Mouse (Mus musculus) heart, adult 8-10 months (tissue): Measurements from ENCODE around the gene Cpne5. TPM values are rescaled to one million over a fixed set of nuclear protein-coding genes. Genes with fewer than 3 reads are reported as not detected.
"Not testable (repeated sequence)": the region's sequence is repeated elsewhere in the genome, so short reads cannot be mapped to it uniquely, and the experiment has no call there.

Source experiments
- DNase-seq: peaks from one replicate; pipeline ENCODE4 v3.0.0; 2022; ENCODE audit warnings: low spot score
- total RNA-seq, 4 experiments: library from RNA; stranded (reverse); gene quantifications; 2 replicates each; pipeline ENCODE4 v1.2.4; 2022

The Cpne5 gene
- total RNA-seq, 4 experiments from 2014 or later: 3.2 to 9.5 (median 4.4) TPM

DNA sequence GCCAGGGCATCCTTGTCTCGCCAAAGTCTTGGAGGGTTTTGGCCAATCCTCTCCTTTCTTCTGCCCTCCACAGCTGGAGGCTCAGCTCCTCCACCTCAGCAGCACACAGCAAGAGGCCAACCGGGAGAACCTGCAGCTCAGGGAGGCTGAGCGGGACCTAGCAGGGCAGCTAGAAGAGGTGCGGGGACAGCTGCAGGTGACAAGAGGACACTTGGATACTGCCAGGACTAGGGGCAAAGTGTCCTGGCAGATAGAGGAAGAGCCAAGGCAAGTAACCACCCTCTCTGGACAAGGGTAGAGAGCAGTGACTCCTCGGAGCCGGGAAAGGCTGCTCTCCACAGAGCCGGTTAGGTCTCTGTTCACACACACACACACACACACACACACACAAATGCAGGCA lies 100.1 kb downstream of the Cpne5 start:
- no peak for DNase-seq

DNA sequence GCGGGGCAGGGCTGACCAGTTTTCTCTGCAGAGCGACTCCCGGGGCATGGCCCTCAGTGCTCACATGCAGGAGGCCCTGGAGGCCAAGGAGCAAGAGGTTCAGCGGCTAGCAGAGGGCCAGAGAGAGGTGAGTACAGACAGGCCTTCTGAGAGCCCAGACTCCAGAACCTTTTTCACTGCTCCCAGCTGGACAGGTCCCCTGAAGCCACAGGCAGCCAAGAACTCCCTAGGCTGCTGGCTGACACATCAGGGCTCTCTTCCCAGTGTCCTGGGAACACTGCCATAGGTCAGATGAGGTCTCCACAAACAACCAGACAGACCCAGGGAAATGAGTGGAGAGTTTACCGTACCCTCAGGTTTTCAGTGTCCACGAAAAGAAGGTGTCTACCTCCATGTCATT lies 101.7 kb downstream of the Cpne5 start:
- peak; percentile 86 for DNase-seq

DNA sequence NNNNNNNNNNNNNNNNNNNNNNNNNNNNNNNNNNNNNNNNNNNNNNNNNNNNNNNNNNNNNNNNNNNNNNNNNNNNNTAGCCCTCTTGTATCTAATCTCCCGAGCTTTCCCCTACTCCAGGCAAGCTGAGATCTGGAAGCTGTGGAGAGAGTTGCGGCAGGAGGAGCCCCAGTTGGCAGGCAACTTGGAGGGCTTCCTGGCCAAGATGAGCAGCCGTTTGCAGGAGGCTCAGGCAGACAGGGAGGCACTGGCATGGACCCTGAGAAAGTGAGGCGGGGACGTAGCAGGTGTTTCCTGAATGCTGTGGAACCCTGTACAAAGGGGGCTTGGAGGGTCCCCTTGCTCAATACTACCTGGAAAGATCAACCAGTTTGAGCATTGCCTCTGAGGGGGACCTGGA lies 102.9 kb downstream of the Cpne5 start:
- no peak for DNase-seq

DNA sequence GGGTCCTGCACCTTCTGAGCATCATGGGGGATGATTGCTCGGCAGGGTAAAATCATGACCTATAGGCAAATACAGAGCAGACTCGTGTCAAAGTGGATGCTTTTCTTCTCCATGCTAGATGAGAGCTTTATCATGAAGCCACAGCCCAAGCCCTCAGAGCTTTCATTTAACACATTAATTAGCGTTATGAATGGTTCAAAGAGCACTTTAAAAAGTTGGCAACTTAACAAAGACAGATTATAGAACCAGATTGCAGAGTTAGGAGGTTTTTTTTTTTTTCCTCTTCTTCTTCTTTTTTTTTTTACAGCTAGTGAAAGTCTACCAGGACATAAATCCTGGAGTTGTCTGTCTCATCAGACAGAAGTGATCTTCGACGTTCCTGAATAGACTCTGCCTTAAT lies 108.6 kb downstream of the Cpne5 start:
- no peak for DNase-seq

DNA sequence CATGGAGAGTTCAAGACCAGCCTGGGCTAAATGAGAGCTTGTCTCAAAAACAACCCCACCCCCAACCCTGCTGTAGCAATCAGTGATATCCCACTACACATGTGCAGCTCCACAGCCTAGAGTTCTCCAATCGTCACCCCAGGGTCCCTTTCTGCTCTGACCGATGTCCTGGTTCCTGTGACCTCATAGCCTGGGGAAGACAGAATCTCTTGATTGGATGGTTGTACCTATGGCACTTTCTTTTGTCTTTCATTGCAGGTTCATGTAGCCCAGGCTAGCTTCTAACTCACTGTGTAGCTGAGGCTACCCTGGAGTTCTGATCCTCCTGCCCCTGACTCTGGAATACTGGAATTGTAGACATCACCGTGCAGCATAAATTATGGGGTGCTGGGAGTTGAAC lies 111.4 kb downstream of the Cpne5 start:
- DNase-seq: no peak

DNA sequence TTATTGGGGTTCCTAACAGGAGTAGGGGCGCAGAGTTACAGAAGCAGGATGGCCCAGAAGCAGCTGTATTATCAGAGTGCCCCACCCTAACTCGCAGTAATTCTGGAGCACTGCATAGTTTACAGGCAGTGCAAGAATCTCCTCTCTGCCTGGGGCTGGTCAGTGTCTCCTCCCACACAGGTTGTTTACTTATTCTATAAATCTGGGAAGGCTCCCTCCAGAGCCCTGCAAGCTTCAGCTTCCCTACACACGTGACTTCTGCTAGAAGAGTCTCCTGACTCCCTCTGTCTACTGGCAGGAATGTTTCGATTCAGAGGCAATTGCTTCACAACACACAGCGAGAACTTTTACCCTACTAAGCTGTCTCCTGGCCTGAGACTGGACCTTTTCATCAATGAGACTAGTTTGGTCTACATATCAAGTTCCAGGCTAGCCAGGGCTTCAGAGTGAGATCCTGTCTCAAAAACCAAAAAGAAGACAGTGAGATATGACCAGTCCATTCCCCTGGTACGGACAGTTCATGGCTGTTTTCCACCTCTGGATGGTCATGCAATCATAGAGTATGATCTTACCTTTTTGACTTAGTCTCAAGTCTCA lies 114.3 kb downstream of the Cpne5 start:
- no peak for DNase-seq

DNA sequence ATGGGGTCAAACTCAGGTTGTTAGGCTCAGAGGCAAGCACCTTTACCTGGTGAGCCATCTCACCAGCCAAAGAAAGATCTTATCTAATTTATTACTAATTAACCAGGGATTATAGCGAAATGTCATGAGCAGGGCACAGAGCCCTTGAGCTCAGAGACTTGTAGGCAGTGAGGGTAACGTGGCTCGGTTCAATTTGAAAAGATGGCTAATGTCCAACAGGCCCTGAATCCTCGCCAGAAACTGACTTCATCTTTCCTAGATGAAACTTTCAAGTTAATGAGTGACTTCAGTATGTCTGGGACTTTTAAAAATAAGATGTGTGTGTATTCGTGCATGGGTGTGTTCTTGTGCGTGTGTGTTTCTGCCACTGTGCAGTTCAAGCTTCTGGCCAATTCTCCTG lies 115.2 kb downstream of the Cpne5 start:
- DNase-seq: no peak

DNA sequence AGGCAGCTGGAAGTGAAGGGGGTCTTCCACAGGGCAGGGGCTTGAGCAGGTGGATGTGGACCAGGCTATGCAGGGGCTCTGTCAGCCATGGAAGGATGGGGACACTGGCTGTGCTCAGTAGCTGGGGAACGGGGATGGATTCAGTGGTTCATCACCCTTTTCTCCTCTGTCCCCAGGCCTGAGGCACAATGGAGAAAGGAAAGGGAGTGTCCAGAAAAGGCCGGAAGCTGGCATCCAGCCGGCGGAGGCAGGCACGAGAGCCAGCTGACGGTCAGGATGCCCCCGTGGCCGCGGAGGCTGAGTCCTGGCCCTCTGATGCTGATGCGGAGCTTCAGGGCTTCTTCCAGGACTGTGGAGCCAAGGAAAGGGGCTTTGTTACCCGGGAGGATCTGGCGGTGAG lies 117.3 kb downstream of the Cpne5 start:
- DNase-seq: no peak

DNA sequence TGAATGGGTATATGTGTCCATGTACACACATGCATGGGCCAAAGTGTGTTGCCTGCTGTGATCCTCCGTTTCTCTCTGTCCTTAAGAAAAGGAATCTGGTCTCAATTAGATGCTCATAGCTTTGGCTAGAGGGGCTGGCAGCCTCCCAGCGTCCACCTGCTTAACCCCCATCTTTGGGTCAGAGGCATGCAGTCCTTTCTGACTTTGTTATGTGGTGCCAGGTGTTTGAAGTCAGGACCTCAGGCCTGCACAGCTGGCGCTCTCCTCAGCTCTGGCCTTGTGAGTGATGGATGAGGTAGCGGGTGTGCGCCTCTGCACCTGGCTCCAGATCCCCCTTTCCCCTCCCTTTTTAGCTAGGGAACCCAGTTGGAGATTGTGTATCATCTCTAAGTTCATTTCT lies 119.9 kb downstream of the Cpne5 start:
- no peak for DNase-seq

DNA sequence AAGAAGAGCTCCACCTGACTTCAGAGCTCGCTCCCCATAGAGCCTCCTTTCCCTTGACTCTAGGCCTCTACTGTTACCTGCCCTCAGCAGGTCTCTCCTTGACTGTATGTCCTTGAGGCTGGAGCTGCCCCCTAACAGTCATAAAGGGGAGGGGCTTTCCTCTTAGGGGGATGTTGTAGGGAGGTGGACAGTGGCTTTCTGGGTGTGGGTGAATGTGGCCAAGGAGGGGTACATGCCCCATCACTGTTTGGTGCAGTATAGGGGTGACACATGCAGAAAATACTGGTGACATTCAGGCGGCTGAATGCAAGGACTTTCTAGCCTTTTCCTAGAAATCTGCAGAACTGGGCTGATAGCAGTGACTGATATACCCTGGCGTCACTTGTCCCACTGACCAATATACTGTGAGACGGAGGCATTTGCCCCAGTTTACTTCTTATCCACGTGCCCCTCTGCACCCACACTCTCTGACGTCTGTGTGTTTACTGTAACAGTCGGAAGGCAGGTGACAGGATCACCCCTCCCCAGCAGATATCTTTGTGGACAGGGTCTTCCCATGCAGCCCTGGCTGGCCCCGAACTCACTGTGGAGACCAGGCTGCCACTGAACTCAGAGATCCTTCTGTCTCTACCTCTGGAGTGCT lies 120.8 kb downstream of the Cpne5 start:
- DNase-seq: no peak

DNA sequence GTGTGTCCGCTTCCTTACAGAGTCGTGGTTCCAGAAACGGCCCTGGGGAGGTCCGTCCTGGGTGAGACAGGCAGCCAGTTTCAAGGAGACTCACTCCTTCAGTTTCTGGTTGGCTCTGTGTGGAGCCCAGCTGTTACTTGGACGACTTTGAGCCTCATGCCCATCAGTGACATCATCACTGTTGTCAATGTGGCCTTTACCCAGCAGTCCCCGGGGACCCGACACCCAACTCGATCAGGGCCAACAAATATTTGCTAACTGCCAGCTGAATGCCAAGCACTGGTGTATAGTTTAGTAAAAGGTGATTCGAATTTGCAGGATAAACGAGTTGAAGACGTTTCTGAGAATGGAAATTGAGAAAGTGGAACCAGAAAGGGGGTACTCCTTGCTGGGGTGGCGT lies 121.9 kb downstream of the Cpne5 start:
- DNase-seq: no peak

DNA sequence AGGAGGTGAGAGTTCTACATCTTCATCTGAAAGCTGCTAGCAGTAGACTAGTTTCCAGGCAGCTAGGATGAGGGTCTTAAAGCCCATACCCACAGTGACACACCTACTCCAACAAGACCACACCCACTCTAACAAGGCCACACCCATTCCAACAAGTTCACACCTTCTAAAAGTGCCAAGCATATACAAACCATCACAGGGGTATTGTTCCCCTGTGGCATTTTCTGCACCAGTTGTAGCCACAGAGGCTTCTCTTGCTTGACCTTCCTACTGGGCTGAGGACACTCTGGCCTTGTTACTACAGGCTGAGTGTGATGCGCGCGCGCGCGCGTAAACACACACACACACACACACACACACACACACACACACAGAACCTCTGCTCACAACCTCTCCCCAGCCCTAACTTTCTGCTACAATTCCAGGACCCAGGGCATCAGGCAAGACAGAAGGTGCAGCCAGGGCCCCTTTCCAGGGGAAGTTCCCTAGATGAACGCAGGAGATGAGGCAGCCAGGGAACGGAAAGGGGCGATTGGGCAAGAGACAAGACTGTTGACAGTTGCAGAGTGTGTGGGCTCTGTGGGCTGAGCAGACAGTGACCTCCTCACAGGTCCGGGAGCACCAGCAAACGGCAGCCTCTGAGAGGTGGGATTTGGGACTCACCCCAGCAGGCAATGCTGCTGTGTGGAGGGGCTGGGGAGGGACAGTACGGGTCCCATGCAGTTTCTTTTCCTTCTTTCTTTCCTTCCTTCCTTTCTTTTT lies 124.2 kb downstream of the Cpne5 start, which contains the start of gene Rab44:
Rab44 (plus strand) TSS at position 555 of the 762 bp plus-strand sequence.
- DNase-seq: no peak

DNA sequence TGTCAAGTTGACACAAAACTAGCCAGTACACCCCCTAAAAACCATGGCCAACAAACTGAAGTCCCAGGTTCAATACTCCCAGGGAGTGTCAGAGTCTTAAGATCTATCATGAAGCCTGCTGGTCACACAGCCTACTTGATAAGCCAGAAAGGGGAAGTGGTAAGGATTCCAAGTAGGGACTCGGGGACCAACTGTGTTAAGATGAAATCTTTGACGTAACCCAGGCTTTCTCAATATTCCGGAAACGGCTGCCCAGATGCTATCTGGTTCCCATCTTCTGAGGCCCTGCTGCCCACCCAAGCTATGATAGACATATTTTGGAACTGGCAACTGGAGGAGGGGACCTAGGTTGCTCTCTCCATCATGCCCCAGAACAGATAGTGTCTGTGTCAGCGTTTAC lies 126.6 kb downstream of the Cpne5 start:
- no peak for DNase-seq

DNA sequence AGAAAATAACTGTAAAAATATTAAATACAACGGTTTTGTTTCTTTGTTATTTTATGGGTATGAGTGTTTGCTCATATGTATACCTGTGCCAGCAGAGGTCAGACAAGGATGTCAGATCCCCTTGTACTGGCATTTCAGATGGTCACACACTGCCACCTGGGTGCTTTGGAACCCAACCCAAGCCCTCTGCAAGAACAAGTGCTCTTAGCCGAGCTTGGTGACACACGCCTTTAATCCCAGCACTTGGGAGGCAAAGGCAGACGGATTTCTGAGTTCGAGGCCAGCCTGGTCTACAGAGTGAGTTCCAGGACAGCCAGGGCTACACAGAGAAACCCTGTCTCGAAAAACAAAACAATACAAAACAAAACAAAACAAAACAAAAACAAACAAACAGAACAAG lies 127.6 kb downstream of the Cpne5 start:
- not testable (repeated sequence) for DNase-seq

Other genes starting within 250 kb of the Cpne5 start
- 10 to 100 TPM; 26.4 to 31.4 (median 29.0) TPM for gene Stk38, start 230.2 kb downstream of the Cpne5 start, total RNA-seq
- gene Srsf3, start 205.5 kb downstream of the Cpne5 start, total RNA-seq: 10 to 100 TPM; 52.6 to 73.3 (median 70.5) TPM
- 10 to 100 TPM; 11.7 to 32.6 (median 22.3) TPM for gene Cdkn1a, start 147.2 kb downstream of the Cpne5 start, total RNA-seq
- under 1 TPM in 3 of 4 experiments, not detected in 1; 0.12 to 0.75 (median 0.38) TPM for gene Rab44, start 124.0 kb downstream of the Cpne5 start, total RNA-seq
- gene Ppil1, start 26.0 kb upstream of the Cpne5 start, total RNA-seq: 10 to 100 TPM; 36.5 to 43.8 (median 37.3) TPM
- gene BC004004, start 30.6 kb upstream of the Cpne5 start, total RNA-seq: 100 to 1,000 TPM; 294 to 476 (median 372) TPM
- 10 to 100 TPM; 17.9 to 22.9 (median 21.4) TPM for gene Pi16, start 79.5 kb upstream of the Cpne5 start, total RNA-seq
- gene Mtch1, start 109.8 kb upstream of the Cpne5 start, total RNA-seq: 100 to 1,000 TPM; 196 to 220 (median 210) TPM
- 1 to 10 TPM in 3 of 4 experiments, under 1 TPM in 1; 0.75 to 3.6 (median 1.5) TPM for gene Fgd2, start 122.7 kb upstream of the Cpne5 start, total RNA-seq